15 mouse cellular contexts compared by ENCODE assay signal in genomic region chr11:93185477-93185876, GRCm38 (mm10).
DNase-seq lines count a peak whose midpoint lies in the region; ATAC-seq lines count a peak whose summit lies in the region.
"Had no signal": no experiment of that assay in that cellular context is flagged by ENCODE, and none has a peak within 500 bp of the region (broad histone marks: within the 10 kb centered on the region; RNA-seq: fewer than 3 reads in every experiment).

No protein-coding gene starts in this region.

- no peaks in the 10 kb centered on the region for H3K4me1 ChIP-seq in heart, embryonic 12.5 days (replicated peaks)
- H3K4me1 ChIP-seq in hindbrain, embryonic 12.5 days = no peaks in the 10 kb centered on the region
- H3K4me1 ChIP-seq: heart, embryonic 13.5 days; limb, embryonic 12.5 days; midbrain, embryonic 10.5 days; neural tube, embryonic 15.5 days; stomach, embryonic 15.5 days had no signal

- WGBS in heart, embryonic 12.5 days = 41% methylated on average over 4 of the region's 4 CpGs
- WGBS in hindbrain, embryonic 12.5 days = 80% methylated on average over 4 of the region's 4 CpGs

- H3K4me3 ChIP-seq in heart, embryonic 12.5 days = no peak overlapping the region
- no peak overlapping the region for H3K4me3 ChIP-seq in hindbrain, embryonic 12.5 days
- H3K4me3 ChIP-seq: heart, embryonic 13.5 days; limb, embryonic 12.5 days; midbrain, embryonic 10.5 days; neural tube, embryonic 15.5 days; stomach, embryonic 15.5 days had no signal

- no peak for ATAC-seq in heart, embryonic 12.5 days (ENCODE audit: insufficient number of reproducible peaks, low FRiP score)
- no peak for ATAC-seq in hindbrain, embryonic 12.5 days (ENCODE audit: low FRiP score)
- ATAC-seq: Patski had no signal

- intact Hi-C loops in heart, postnatal 10 days (cut with DNase I) = no loop called here

- H3K4me2 ChIP-seq in heart, embryonic 12.5 days = no peak overlapping the region
- H3K4me2 ChIP-seq in hindbrain, embryonic 12.5 days (replicated peaks) = no peak overlapping the region
- H3K4me2 ChIP-seq: heart, embryonic 13.5 days; limb, embryonic 12.5 days; neural tube, embryonic 15.5 days; stomach, embryonic 15.5 days had no signal

- no peak overlapping the region for H3K27ac ChIP-seq in heart, embryonic 12.5 days (ENCODE audit: poor library complexity, severe bottlenecking)
- no peak overlapping the region for H3K27ac ChIP-seq in hindbrain, embryonic 12.5 days
- H3K27ac ChIP-seq: limb, embryonic 12.5 days; midbrain, embryonic 10.5 days; neural tube, embryonic 15.5 days; stomach, embryonic 15.5 days had no signal

- H3K9me3 ChIP-seq in heart, embryonic 12.5 days (replicated peaks) = no peaks in the 10 kb centered on the region
- H3K9me3 ChIP-seq in hindbrain, embryonic 12.5 days (replicated peaks) = no peaks in the 10 kb centered on the region
- H3K9me3 ChIP-seq: heart, embryonic 13.5 days; limb, embryonic 12.5 days; midbrain, embryonic 10.5 days; neural tube, embryonic 15.5 days; stomach, embryonic 15.5 days had no signal

- peak; percentile 95 for DNase-seq in heart, adult 11 months
- peak; percentile 82 for DNase-seq in cerebellum, adult 11-12 months
- peak; percentile 62 to 67 for DNase-seq in heart, postnatal 10 days
- DNase-seq in lung, postnatal 10 days = peak; percentile 71
- no peak for DNase-seq in urinary bladder, postnatal 25 days (ENCODE audit: low spot score)
- DNase-seq in spleen, postnatal 36 days (ENCODE audit: low spot score in 2 of 2) = no peak
- DNase-seq: kidney, adult 18-20 months had no signal

- H3K27me3 ChIP-seq in heart, embryonic 12.5 days (replicated peaks) = no peaks in the 10 kb centered on the region
- H3K27me3 ChIP-seq in hindbrain, embryonic 12.5 days = no peaks in the 10 kb centered on the region
- H3K27me3 ChIP-seq: heart, embryonic 13.5 days; limb, embryonic 12.5 days; neural tube, embryonic 15.5 days; Patski; stomach, embryonic 15.5 days had no signal

- no peak overlapping the region for H3K9ac ChIP-seq in heart, embryonic 12.5 days
- H3K9ac ChIP-seq in hindbrain, embryonic 12.5 days = no peak overlapping the region
- H3K9ac ChIP-seq: heart, embryonic 13.5 days; limb, embryonic 12.5 days; neural tube, embryonic 15.5 days; stomach, embryonic 15.5 days had no signal

- H3K36me3 ChIP-seq in heart, embryonic 12.5 days = no peaks in the 10 kb centered on the region
- no peaks in the 10 kb centered on the region for H3K36me3 ChIP-seq in hindbrain, embryonic 12.5 days
- H3K36me3 ChIP-seq: heart, embryonic 13.5 days; limb, embryonic 12.5 days; midbrain, embryonic 10.5 days; neural tube, embryonic 15.5 days; stomach, embryonic 15.5 days had no signal

Comparison
In these comparisons a context has a peak if more than half of its experiments do, and no peak if none do; other contexts are left out.
1. DNase-seq: peak in heart, adult 11 months (single experiment), cerebellum, adult 11-12 months (single experiment), heart, postnatal 10 days (2 of 2) and lung, postnatal 10 days (single experiment); none in urinary bladder, postnatal 25 days (single experiment) and spleen, postnatal 36 days (0 of 2).